Mouse (Mus musculus) heart, adult 2 months (tissue): ENCODE measurements around the gene Lig4.

Source experiments
- CTCF ChIP-seq: fragments of 200-600 bp; IDR thresholded peaks from 2 replicates; pipeline ENCODE4 v1.8.1; 2022; ENCODE audit warnings: antibody characterized with exemption, mild to moderate bottlenecking, moderate library complexity
- POLR2A ChIP-seq: fragments of 200-500 bp; IDR thresholded peaks from 2 replicates; pipeline ENCODE4 v1.6.1; 2011; ENCODE audit warnings: mild to moderate bottlenecking, low read depth, low read length, control low read depth; ENCODE audit not compliant: insufficient read depth

GRCm38 (mm10) chr8:9979746-9980145 lies 2.3 kb upstream of the Lig4 start:
- TF ChIP-seq CTCF (no peak), POLR2A (no peak)
